Mouse (Mus musculus) splenic B cell, adult 2 months (primary cell): Measurements from ENCODE around the gene Col4a4.

ENCODE experiments used
- DNase-seq: peaks from one replicate; pipeline ENCODE4 v3.0.0-alpha.2; 2011; ENCODE audit warnings: low read depth, low spot score
- H3K27me3 ChIP-seq: 2 replicates; pipeline ENCODE4 v1.6.1; 2012; ENCODE audit warnings: mild to moderate bottlenecking, low read length, moderate library complexity, mixed read lengths; ENCODE audit not compliant: control insufficient read depth, poor library complexity, insufficient read depth, severe bottlenecking
- H3K36me3 ChIP-seq: 2 replicates; pipeline ENCODE4 v1.6.1; 2012; ENCODE audit warnings: mild to moderate bottlenecking, low read length, moderate library complexity, mixed read lengths; ENCODE audit not compliant: control insufficient read depth, poor library complexity, insufficient read depth, severe bottlenecking

The Col4a4 gene

DNA sequence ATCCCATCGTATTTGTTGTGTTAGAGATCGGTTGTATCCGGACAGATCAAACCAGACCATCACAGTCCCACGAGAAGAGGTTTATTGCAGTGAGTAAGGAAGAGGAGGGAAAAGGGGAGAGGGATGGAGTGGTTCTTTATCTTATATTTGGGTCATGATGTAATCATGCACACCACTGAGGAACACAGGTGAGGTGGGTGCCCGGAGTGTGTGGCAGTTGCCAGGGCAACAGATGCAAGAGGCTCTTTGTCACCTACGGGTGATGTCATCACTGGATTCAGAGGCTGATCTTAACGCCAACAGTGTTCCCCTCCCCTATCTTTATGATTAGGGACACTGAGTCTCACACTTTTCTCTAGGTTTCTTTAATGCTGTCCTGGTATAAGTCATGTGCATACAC, 18.7 kb upstream of the Col4a4 start:
- no peak for DNase-seq
- Histone ChIP-seq H3K27me3 (no peaks in the 10 kb centered on the region), H3K36me3 (no peaks in the 10 kb centered on the region)

DNA sequence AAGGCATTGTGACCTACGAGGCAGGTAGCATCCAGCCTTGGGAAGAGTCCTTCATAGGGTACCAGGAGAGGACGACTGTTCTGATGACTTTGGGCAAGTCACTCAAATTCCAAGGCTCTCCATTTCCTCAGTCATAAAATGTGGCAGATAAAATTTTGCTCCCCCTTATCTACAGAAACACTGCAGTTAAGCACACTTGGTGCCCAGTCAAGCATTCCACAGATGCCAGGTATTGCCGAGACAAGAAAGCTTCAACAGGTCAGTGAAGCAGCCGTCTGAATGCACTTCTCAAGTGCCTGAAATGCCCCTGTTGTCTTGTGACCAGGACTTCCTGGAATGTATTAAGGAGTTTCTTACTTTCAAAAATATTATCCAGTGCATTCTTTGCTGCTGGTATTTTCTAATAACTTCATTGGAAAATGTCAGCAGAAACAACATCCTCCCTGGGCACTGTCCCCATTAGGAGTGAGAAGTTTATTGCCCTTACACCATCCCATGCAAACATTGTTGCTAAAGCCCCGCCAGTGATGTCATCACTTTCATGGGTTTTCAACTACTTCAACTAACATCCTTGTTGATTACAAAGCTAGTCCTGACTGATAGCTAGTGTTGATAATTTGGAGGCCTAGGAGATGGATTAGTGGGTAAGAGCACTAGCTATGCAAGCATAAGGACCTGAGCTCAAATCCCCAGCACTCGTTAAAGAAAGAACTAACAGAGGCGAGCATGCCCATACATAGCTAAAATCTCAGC, 16.7 kb upstream of the Col4a4 start:
- H3K27me3 ChIP-seq, result no peaks in the 10 kb centered on the region
- DNase-seq, result no peak
- H3K36me3 ChIP-seq, result no peaks in the 10 kb centered on the region

DNA sequence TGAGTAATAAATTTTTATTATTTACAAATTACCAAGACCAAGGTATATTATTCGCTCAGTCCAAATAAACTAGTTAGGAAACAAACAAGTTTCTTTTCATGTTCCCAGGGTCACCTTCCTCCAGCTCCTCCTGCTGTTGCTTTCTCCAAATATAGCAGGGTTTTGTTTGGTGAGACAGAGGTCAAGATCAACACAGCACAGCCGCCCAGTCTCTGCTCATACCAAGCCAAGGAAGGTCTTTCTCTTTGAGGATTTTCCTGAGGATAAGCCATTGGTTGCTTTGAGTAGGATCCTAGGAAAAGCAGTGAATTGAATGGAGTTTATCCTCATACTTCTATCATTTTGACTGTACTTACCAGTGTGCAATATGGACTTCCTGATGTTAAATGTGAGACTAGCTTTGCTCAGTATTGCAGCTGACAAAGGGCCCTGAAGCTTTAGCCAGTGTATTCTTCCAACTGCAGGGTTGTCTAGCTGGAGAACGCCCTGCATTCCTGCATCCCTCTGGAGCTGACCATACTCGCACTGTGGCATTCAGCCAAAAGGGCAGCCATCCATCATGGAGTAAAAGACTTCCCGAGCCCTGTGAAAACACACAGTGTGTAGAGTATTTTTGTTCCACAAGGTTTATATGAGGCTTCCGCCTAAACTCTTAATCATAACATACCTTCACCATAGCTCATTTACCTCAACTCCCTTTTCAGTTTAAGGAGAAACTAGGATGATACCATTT, 10.4 kb upstream of the Col4a4 start:
- Histone ChIP-seq H3K36me3 (no peaks in the 10 kb centered on the region), H3K27me3 (no peaks in the 10 kb centered on the region)
- DNase-seq, result no peak

DNA sequence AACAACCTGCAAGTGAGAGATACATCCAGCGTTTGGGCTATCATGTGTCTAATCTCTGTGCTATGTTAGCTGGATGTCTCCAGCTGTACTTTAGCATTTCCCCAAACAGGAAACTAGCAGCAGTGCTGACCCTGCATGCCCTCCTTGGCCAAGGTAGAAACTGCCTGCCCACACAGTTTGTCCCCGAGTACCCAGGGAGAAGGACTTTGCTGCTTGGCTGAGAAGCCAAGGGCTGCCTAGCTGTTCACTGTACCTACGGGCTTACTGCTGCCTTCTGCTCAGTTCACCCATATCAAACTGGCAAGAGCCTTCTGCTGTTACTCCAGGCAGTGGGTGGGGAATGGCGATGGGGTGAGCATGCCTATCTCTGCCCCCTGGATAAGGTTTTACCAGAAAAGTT, 3.6 kb upstream of the Col4a4 start:
- H3K36me3 ChIP-seq, result no peaks in the 10 kb centered on the region
- no peaks in the 10 kb centered on the region; the same call in 1 of the 2 replicates for H3K27me3 ChIP-seq
- DNase-seq, result no peak

DNA sequence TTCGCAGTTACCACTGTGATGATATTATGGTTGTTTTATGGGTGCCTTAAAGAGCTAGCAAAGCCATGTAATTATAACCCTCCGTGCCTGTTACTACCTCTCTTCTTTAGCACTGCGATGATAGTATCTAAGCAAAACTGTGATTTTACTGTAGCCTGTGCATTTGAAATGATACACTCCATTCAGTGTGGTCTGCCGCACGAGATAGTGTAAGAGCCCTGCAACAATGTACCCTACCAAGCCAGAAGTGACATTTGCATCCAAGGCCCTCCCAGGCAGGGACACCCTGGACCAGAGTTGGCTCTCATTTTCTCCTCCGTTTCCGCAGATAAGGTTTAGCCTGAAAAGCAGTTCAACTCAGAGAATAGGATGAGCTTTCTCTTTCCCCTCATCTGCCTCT, 668 bp downstream of the Col4a4 start:
- Histone ChIP-seq H3K36me3 (no peaks in the 10 kb centered on the region), H3K27me3 (no peaks in the 10 kb centered on the region; the same call in 1 of the 2 replicates)
- no peak for DNase-seq

DNA sequence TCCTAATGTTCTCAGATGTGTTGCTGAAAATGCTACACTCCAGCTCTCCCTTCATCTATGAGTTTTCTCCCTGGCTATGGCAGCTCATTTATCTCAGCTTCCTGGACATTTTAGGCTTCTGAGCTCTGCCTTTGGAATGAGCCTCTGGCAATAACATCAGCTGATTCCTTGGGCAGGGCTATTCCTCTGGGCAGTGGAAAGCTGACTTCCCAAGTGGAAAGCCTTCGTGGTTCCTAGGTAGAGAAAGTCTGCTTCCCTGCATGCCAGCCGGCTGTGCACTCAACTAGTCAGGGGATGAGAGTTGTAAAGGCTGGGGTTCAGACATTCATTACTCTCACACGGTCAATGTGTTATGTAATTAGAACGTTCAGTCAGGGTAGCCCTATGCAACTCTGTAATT, 8.3 kb downstream of the Col4a4 start:
- H3K27me3 ChIP-seq, result no peaks in the 10 kb centered on the region

DNA sequence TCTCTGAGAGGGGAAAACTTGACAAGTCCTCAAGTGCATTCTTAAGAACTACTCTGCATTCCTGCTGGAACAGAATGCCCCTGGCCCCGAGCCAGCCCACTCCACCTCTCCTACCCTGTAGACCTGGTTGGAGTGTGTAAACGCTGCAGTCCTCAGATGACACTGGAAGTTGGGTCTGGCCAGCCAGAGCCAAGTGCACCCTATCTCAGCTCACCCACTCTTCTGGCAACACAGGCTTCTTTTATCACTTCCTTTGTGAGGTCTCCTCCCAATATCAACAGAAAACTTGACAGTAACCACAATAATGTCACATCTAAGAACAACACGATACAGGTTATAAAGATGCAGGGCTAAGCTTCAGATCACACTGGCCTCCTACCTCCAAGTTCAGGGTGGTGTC, 8.7 kb downstream of the Col4a4 start:
- Histone ChIP-seq H3K27me3 (no peaks in the 10 kb centered on the region), H3K36me3 (no peaks in the 10 kb centered on the region)
- no peak for DNase-seq

More for the DNA sequence above, 8.3 kb downstream of the Col4a4 start:
- no peak for DNase-seq
- H3K36me3 ChIP-seq, result no peaks in the 10 kb centered on the region

DNA sequence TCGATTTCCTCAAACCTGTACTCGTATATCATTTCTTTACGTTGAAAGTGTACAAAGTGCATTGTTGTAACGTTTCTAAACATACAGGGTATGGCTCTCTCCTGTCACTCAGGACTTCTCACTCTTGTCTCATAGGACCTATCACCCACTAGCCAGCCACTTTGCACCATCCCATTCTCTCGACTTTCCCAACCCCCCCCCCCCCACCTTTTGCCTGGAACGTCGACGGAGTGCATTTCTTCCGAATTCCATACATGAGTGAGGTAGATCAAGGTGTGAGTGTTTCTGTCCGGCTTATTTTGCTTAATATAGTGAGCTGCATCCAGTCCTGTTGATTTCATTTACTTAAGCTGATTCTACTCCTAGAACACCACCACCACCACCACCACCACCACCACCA, 9.3 kb downstream of the Col4a4 start:
- no peaks in the 10 kb centered on the region for H3K36me3 ChIP-seq
- DNase-seq, result no peak
- H3K27me3 ChIP-seq, result no peaks in the 10 kb centered on the region

DNA sequence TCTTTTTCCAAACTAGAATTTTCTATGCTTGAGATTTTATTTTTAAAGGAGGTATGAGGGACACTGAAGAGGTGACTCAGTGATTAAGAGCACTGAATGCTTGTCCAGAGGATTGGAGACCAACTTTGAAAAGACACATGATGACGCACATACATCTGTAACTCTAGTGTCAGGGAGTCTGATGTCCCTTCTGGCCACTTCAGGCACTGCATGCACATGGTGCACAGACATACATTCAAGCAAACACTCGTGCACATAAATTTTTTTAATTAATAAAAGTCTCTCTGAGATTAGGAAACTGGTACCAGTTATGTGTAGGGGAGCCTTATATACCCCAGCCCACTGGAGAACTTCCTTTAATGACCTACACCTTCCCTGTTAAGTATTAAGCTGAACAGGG, 10.5 kb downstream of the Col4a4 start:
- DNase-seq, result no peak
- H3K36me3 ChIP-seq, result no peaks in the 10 kb centered on the region
- no peaks in the 10 kb centered on the region for H3K27me3 ChIP-seq

DNA sequence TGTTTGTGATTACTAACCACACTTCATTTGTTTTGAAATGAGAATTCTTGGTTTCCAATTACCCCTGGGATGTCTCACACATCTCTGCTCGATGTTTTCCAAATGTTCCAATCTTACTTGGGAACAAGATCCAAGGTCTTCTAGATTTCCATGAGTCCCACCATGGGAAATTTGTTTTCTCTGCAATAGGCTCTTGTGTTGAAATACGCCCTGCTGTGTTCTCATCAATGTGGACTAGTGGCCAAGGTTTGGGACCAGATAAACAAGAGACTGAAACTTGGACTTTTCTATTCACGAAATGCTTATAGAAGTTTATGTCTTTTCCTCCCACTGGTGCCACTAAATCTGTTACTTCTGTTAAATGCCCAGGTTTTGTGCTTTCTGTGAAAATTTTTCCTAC, 11.0 kb downstream of the Col4a4 start:
- Histone ChIP-seq H3K36me3 (no peaks in the 10 kb centered on the region), H3K27me3 (no peaks in the 10 kb centered on the region)
- DNase-seq, result no peak

DNA sequence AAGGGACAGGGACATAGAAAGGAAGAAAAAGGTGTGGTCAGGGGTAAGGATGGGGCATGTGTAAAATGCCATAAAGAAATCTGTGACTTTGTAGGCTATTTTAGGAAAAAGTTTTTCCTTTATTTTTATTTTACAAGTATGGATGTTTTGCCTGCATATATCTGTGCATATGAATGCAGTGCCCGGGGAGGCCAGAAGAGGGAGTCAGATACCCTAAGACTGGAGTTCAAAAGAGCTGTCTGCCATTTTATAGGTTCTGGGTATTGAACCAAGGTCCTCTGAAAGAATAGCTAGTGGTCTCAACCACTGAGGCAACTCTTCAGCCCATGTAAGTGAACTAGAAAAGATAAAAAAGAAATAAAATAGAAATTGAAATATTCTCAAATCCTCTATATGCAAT, 14.9 kb downstream of the Col4a4 start:
- Histone ChIP-seq H3K27me3 (no peaks in the 10 kb centered on the region), H3K36me3 (no peaks in the 10 kb centered on the region)
- DNase-seq, result no peak

DNA sequence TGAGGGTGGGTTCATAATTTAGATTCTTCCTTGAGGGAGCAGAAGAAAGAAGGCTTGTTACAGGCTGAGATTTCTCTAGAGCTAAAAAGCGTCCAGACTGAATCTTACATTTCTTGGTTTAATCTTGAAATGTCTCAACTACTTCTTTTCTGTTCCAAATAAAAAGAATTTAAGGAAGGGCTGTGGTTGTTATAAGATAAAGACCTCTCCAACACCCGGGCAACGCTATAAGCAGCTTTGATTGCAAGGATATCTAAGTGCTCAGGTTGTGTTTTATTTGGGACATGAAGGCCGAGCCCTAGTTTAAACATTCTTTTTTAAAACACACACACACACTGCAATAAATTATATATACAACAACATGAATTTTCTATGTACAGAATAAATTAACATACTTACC, 17.2 kb downstream of the Col4a4 start:
- Histone ChIP-seq H3K27me3 (no peaks in the 10 kb centered on the region), H3K36me3 (no peaks in the 10 kb centered on the region)
- no peak for DNase-seq

DNA sequence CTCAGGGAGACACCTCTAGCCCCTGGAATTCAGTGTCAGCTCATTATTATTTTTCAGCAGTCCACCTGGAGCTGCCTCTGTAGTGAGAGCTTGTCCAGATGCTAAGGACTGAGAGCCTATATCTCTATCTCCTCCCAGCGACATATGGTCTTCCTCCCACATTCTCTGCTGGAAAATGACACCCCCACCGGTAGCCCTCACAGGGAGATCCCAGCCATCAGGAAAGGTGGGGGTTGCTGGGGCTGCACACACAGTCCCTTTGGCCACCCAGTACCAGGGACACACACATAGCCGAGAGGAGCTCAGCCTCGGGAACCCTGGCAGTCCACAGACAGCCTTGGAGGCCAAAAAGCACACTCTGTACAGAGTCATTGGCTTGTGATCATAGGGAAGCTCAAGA, 26.4 kb downstream of the Col4a4 start:
- DNase-seq, result no peak
- Histone ChIP-seq H3K27me3 (no peaks in the 10 kb centered on the region), H3K36me3 (no peaks in the 10 kb centered on the region)

DNA sequence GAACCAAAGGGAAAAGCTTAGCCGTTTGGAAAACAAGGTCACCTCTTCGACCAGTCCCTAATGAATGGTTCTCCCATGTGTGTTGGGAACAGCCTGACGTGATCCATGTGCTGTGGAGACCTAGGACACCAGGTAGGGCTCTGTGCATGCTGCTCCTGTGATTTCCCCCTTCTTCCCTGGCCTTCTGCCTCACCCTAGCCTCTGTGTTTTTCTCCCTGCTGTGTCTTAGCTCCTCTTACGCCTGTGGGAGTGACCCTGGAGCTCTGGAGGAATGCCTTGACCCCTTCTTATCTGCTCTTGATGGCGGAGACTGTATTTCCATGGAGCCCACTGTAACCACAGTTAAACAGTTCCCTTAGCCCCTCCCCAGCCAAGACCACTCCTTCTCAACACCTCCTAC, 31.8 kb downstream of the Col4a4 start:
- no peaks in the 10 kb centered on the region for H3K27me3 ChIP-seq
- no peaks in the 10 kb centered on the region for H3K36me3 ChIP-seq
- DNase-seq, result no peak

DNA sequence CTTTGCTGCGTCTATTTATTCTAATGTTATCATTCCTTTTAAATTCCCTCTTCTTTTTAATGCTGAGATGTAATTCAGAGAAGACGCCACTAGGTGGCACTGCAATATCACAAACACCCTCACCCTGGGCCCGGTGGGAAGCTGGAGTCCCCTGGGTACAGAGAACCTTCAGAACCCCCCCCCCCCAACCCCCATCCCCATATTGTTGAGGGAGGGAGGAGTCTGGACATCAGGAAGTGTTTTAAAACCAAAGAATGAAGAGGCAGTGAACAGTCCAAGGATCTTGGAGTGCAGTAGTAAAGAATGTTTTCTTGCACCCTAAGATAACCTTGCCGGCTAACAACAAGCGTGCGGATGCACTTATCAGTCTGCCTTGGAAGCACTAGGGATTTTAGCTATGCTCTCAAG, 32.2 kb downstream of the Col4a4 start:
- Histone ChIP-seq H3K36me3 (no peaks in the 10 kb centered on the region), H3K27me3 (no peaks in the 10 kb centered on the region)
- peak; percentile 26 for DNase-seq
